Mouse (Mus musculus) neural tube, embryonic 15.5 days (tissue): ENCODE measurements around the gene Slc1a6. TPM values are rescaled to one million over a fixed set of nuclear protein-coding genes. Genes with fewer than 3 reads are reported as not detected.

Experiments
- ATAC-seq: fragments of 200-750 bp; cut with Nextera tagmentation; 2 replicates; pipeline ENCODE4 v1.8.0; 2017; ENCODE audit warnings: mild to moderate bottlenecking, moderate TSS enrichment, moderate library complexity; ENCODE audit not compliant: low FRiP score
- H3K27ac ChIP-seq: fragments of 300-500 bp; sonication (generic); replicated peaks from 2 replicates; pipeline ENCODE4 v1.5.1; 2015; ENCODE audit warnings: mild to moderate bottlenecking, inconsistent platforms
- H3K27me3 ChIP-seq: fragments of 300-500 bp; sonication (generic); replicated peaks from 2 replicates; pipeline ENCODE4 v1.6.1; 2015; ENCODE audit warnings: inconsistent platforms
- H3K36me3 ChIP-seq: fragments of 300-500 bp; sonication (generic); 2 replicates; pipeline ENCODE4 v1.6.1; 2015; ENCODE audit warnings: inconsistent platforms
- H3K4me1 ChIP-seq: fragments of 300-500 bp; sonication (generic); 2 replicates; pipeline ENCODE4 v1.6.1; 2015; ENCODE audit warnings: inconsistent platforms
- H3K4me2 ChIP-seq: fragments of 300-500 bp; sonication (generic); 2 replicates; pipeline ENCODE4 v1.6.1; 2015; ENCODE audit warnings: inconsistent platforms, mild to moderate bottlenecking, moderate library complexity
- H3K4me3 ChIP-seq: fragments of 300-500 bp; sonication (generic); replicated peaks from 2 replicates; pipeline ENCODE4 v1.5.1; 2015; ENCODE audit warnings: mild to moderate bottlenecking, inconsistent platforms
- H3K9ac ChIP-seq: fragments of 300-500 bp; sonication (generic); replicated peaks from 2 replicates; pipeline ENCODE4 v1.6.1; 2015; ENCODE audit warnings: mild to moderate bottlenecking, inconsistent platforms
- H3K9me3 ChIP-seq: fragments of 300-500 bp; sonication (generic); replicated peaks from 2 replicates; pipeline ENCODE4 v1.6.1; 2016; ENCODE audit warnings: inconsistent platforms
- WGBS: fragments of 180-500 bp; shearing (Covaris S2); methylation state at CpG from one replicate; pipeline ENCODE4 v1.1.7; 2015; ENCODE audit warnings: mixed read lengths; 5-methylcytosine and 5-hydroxymethylcytosine counted together
- polyA plus RNA-seq: library from polyadenylated mRNA; unstranded; fragments of >200 nt; fragmentation: Nextera tagmentation; extraction: Ambion mirVana; gene quantifications from 2 replicates; pipeline ENCODE4 v1.2.1, GENCODE M21; 2015

Slc1a6 gene
- 27.5 and 31.0 TPM in 2 replicates for polyA plus RNA-seq

- H3K9me3 ChIP-seq = no peaks in the 10 kb centered on the region
- peak within 1 kb of the TSS; percentile 97 for H3K4me2 ChIP-seq
- WGBS = under 1% methylated on average over 41 of the region's 54 CpGs
- peak within 1 kb of the TSS; percentile 77 for H3K9ac ChIP-seq
- H3K4me1 ChIP-seq = peaks cover 28% of the 10 kb centered on the region
- no peaks in the 10 kb centered on the region; the same call in 1 of the 2 replicates for H3K36me3 ChIP-seq
- no peaks in the 10 kb centered on the region for H3K27me3 ChIP-seq
- ATAC-seq = peak; percentile 80
- peak within 1 kb of the TSS; percentile 71 for H3K27ac ChIP-seq
- H3K4me3 ChIP-seq = peak within 1 kb of the TSS; percentile 63
Observed at GRCm38 (mm10) chr10:78779981-78780651, at the start of gene Slc1a6. Gene Slc1a6 (plus strand): TSS chr10:78780496.

DNA sequence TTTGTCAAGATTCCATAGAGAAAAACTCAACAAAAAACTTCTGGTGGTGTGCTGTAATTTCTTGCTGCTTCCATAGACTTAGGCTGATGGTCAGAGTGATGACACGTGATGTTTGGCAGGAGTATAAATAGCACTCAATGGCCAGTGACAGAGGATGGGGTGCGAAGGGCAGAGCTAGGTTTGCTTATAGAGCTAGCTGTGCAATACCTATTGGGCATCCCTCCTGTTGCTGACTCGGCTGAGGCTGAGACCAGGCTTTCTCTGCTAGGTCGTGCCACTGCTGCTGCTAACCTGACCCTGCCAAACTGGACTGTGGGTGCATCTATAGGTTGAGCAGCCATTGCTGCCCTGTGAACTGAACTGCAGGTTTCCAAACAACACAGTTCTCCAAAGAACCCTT, 40.5 kb upstream of the Slc1a6 start:
- WGBS = 78% methylated on average over 4 of the region's 4 CpGs
- Histone ChIP-seq H3K9ac (no peak overlapping the region), H3K4me1 (no peaks in the 10 kb centered on the region), H3K4me2 (no peak overlapping the region), H3K36me3 (no peaks in the 10 kb centered on the region), H3K9me3 (no peaks in the 10 kb centered on the region), H3K27me3 (no peaks in the 10 kb centered on the region), H3K27ac (no peak overlapping the region), H3K4me3 (no peak overlapping the region)
- ATAC-seq = no peak

DNA sequence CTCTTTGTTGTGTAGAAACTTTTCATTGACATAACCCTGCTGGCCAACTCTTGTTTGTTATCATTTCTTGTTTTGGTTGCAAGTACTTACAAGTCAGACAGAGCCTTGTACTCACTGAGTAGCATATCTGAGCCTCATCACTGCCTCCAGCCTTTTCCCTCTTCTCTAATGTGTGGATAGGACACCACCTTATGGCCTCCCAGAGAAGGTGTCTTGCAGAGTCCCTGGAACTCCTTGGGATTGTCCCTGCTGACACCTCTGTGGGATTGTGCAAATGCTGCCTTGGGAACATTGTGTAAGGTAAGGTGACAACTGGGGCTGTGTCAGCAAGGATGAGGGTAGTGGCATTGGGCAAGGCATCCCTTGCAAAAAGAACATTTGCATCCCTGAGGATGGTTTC, 36.6 kb upstream of the Slc1a6 start:
- Histone ChIP-seq H3K9me3 (no peaks in the 10 kb centered on the region), H3K4me1 (peaks cover 18% of the 10 kb centered on the region), H3K27ac (no peak overlapping the region), H3K36me3 (no peaks in the 10 kb centered on the region), H3K4me3 (no peak overlapping the region), H3K27me3 (no peaks in the 10 kb centered on the region; the same call in 1 of the 2 replicates), H3K4me2 (no peak overlapping the region), H3K9ac (no peak overlapping the region)
- ATAC-seq = no peak

DNA sequence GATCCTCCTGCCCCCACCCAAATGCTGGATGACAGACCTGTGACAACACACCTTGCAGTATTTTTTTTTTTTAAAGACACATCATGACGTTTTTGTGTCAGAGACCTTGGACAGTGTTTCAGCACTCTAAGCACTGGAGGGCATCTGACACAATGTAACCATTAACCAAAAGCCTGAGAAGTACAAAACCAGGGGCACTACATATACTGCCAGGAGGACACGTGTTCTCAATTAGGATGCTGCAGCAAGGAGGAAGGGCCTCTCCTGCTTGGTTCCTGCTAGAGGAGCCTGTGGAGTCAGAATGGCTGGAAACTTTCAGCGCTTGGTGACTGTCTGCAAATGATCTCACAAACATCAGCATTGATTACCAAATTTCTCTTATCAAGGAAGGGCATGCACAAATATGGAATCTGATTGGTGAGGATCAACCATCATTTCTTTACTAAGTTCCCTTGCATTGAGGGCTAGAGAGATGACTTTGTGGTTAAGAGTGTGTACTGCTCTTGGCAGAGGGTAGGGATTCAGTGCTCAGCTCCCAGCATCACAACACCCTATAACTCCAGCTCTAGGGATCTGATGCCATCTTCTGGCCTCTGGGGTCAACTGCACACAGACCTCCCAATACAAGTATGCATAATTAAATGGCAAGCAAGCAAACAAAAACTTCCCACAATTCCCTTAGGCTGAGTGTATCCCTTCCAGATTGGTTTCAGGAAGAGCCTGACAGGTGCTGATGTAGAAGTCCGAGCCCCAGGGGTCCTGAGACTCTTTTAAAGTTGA, 34.7 kb upstream of the Slc1a6 start:
- no peak for ATAC-seq
- no peak overlapping the region for H3K4me2 ChIP-seq
- WGBS = 73% methylated on average over 4 of the region's 4 CpGs
- H3K4me3 ChIP-seq = no peak overlapping the region
- no peak overlapping the region for H3K27ac ChIP-seq
- no peak overlapping the region for H3K9ac ChIP-seq
- no peaks in the 10 kb centered on the region for H3K9me3 ChIP-seq
- no peaks in the 10 kb centered on the region for H3K36me3 ChIP-seq
- H3K4me1 ChIP-seq = peaks cover 18% of the 10 kb centered on the region
- H3K27me3 ChIP-seq = no peaks in the 10 kb centered on the region; the same call in 1 of the 2 replicates

GRCm38 (mm10) chr10:78747035-78747721, 33.1 kb upstream of the Slc1a6 start:
- Histone ChIP-seq H3K9ac (peak overlapping the region; percentile 45), H3K27ac (peak overlapping the region; percentile 65), H3K4me2 (peak overlapping the region; percentile 74), H3K27me3 (no peaks in the 10 kb centered on the region; the same call in 1 of the 2 replicates), H3K9me3 (no peaks in the 10 kb centered on the region), H3K4me3 (peak overlapping the region; percentile 48), H3K4me1 (peaks cover 24% of the 10 kb centered on the region), H3K36me3 (no peaks in the 10 kb centered on the region)
- ATAC-seq = peak; percentile 94
- 1% methylated on average over 27 of the region's 27 CpGs for WGBS

DNA sequence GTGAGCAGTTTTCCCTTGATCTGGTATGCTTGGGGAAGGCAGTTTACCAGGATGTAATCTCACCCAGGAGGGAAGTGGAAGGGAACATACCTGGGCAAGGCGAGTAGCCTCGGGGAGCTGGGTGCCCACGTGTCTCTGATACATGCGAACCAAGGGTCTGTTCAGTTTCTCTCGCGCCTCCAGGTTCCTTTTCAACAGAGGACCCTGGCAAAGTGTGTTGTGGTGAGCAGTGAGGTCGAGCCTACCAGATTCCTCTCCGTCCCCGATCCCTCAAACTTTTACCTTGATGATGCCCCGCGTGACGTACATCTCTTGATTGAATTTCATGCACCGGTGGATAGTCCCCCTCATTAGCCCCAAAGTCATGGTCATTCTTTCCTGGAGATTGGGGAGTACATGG, 32.1 kb upstream of the Slc1a6 start:
- no peak for ATAC-seq
- Histone ChIP-seq H3K4me2 (peak overlapping the region; percentile 74), H3K27ac (no peak overlapping the region), H3K36me3 (no peaks in the 10 kb centered on the region), H3K4me1 (peaks cover 29% of the 10 kb centered on the region), H3K4me3 (peak overlapping the region; percentile 48), H3K9ac (no peak overlapping the region), H3K27me3 (no peaks in the 10 kb centered on the region; the same call in 1 of the 2 replicates), H3K9me3 (no peaks in the 10 kb centered on the region)
- 79% methylated on average over 13 of the region's 13 CpGs for WGBS

DNA sequence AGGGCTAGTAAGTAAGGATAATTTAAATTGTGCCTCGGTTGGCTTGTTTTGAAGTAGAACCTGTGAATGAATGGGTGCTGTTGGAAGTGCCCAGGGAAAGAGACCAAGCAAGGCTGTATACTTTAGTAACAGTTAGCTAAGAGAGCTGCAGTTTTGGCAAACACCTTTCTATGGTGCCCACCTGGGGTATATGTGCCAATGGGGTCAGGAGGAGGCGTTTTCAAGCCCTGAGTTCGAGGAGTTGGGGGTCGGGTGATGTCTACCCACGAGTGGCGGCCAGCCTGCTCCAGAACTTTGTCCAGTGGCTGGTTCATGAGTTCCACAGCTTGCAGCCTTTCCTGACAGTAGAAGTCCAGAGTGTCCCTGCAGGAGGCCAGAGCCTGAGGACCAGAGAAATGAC, 31.4 kb upstream of the Slc1a6 start:
- no peak overlapping the region for H3K27ac ChIP-seq
- ATAC-seq = no peak

GRCm38 (mm10) chr10:78752452-78753191, 27.7 kb upstream of the Slc1a6 start, which contains the start of gene Ccdc105:
Gene Ccdc105 (minus strand): TSS chr10:78753065.
- H3K36me3 ChIP-seq = no peaks in the 10 kb centered on the region
- H3K9me3 ChIP-seq = no peaks in the 10 kb centered on the region
- peak within 1 kb of the TSS; percentile 48 for H3K4me3 ChIP-seq
- WGBS = under 1% methylated on average over 61 of the region's 61 CpGs
- peak within 1 kb of the TSS; percentile 60 for H3K9ac ChIP-seq
- peaks cover 23% of the 10 kb centered on the region for H3K4me1 ChIP-seq
- ATAC-seq = peak; percentile 96
- no peaks in the 10 kb centered on the region; the same call in 1 of the 2 replicates for H3K27me3 ChIP-seq
- H3K4me2 ChIP-seq = peak within 1 kb of the TSS; percentile 79
- peak within 1 kb of the TSS; percentile 92 for H3K27ac ChIP-seq

More for the DNA sequence above, 31.4 kb upstream of the Slc1a6 start:
- WGBS = 91% methylated on average over 6 of the region's 6 CpGs
- no peaks in the 10 kb centered on the region for H3K9me3 ChIP-seq
- H3K27me3 ChIP-seq = no peaks in the 10 kb centered on the region; the same call in 1 of the 2 replicates
- H3K4me2 ChIP-seq = no peak overlapping the region
- H3K4me1 ChIP-seq = peaks cover 30% of the 10 kb centered on the region
- H3K4me3 ChIP-seq = no peak overlapping the region
- no peak overlapping the region for H3K9ac ChIP-seq
- H3K36me3 ChIP-seq = no peaks in the 10 kb centered on the region

- WGBS = 35% methylated on average over 6 of the region's 6 CpGs
- no peak for ATAC-seq
- H3K9ac ChIP-seq = no peak overlapping the region
Observed at GRCm38 (mm10) chr10:78756021-78756420, 24.3 kb upstream of the Slc1a6 start.

DNA sequence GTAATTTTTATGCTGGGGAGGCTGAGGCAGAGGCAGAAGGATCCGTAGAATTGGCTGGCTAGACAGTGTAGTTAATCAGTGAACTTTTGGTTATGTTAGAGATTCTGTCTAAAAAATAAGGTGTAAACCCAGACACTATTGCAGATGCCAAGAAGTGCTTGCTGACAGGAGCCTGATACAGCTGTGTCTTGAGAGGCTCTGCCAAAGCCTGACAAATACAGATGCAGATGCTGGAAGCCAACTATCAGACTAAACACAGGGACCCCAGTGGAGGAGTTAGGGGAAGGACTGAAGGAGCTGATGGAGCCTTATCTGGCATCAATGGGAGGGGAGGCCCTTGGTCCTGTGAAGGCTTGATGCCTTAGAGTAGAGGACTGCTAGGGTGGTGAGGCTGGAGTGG, 14.7 kb upstream of the Slc1a6 start:
- Histone ChIP-seq H3K4me1 (no peaks in the 10 kb centered on the region), H3K9me3 (no peaks in the 10 kb centered on the region; the same call in none of the 2 replicates), H3K27ac (no peak overlapping the region), H3K36me3 (no peaks in the 10 kb centered on the region), H3K4me2 (no peak overlapping the region), H3K4me3 (no peak overlapping the region), H3K9ac (no peak overlapping the region), H3K27me3 (no peaks in the 10 kb centered on the region)
- ATAC-seq = no peak
- 92% methylated on average over 1 of the region's 1 CpGs for WGBS

More at GRCm38 (mm10) chr10:78756021-78756420, 24.3 kb upstream of the Slc1a6 start:
- Histone ChIP-seq H3K4me1 (peaks cover 15% of the 10 kb centered on the region), H3K27ac (no peak overlapping the region), H3K27me3 (no peaks in the 10 kb centered on the region), H3K9me3 (no peaks in the 10 kb centered on the region), H3K4me3 (no peak overlapping the region), H3K4me2 (no peak overlapping the region), H3K36me3 (no peaks in the 10 kb centered on the region)

GRCm38 (mm10) chr10:78775830-78776229, 4.5 kb upstream of the Slc1a6 start:
- H3K9ac ChIP-seq = no peak overlapping the region

More at GRCm38 (mm10) chr10:78775830-78776229, 4.5 kb upstream of the Slc1a6 start:
- H3K4me2 ChIP-seq = no peak overlapping the region
- no peaks in the 10 kb centered on the region for H3K27me3 ChIP-seq
- H3K4me1 ChIP-seq = peaks cover 13% of the 10 kb centered on the region
- H3K36me3 ChIP-seq = no peaks in the 10 kb centered on the region
- WGBS = 39% methylated on average over 4 of the region's 4 CpGs
- H3K4me3 ChIP-seq = no peak overlapping the region
- ATAC-seq = no peak
- no peaks in the 10 kb centered on the region for H3K9me3 ChIP-seq
- H3K27ac ChIP-seq = no peak overlapping the region
